Mouse (Mus musculus) kidney, adult 18-20 months (tissue): ENCODE measurements around the gene Abl1.

Experiments
- DNase-seq: peaks from one replicate; pipeline ENCODE4 v3.0.0; 2021

Gene Abl1

GRCm38 (mm10) chr2:31828311-31828825 lies 140.2 kb downstream of the Abl1 start:
- DNase-seq: no peak

GRCm38 (mm10) chr2:31836091-31836490 lies 147.9 kb downstream of the Abl1 start:
- DNase-seq: peak; percentile 51

- DNase-seq: no peak
Observed at GRCm38 (mm10) chr2:31836985-31837384, 148.8 kb downstream of the Abl1 start.

- DNase-seq: no peak
Observed at GRCm38 (mm10) chr2:31838868-31839267, 150.7 kb downstream of the Abl1 start.

GRCm38 (mm10) chr2:31844729-31845136 lies 156.6 kb downstream of the Abl1 start:
- no peak for DNase-seq

GRCm38 (mm10) chr2:31845512-31845895 lies 157.3 kb downstream of the Abl1 start:
- DNase-seq: no peak

GRCm38 (mm10) chr2:31845896-31846691 lies 157.9 kb downstream of the Abl1 start, which contains the start of gene Fibcd1:
Gene Fibcd1 (minus strand): TSS chr2:31846005.
- DNase-seq: no peak

GRCm38 (mm10) chr2:31846692-31847660 lies 158.8 kb downstream of the Abl1 start:
- DNase-seq: no peak

- peak; percentile 62 for DNase-seq
Observed at GRCm38 (mm10) chr2:31847908-31848307, 159.7 kb downstream of the Abl1 start.

- DNase-seq: no peak
Observed at GRCm38 (mm10) chr2:31850141-31850540, 162.0 kb downstream of the Abl1 start.
